Mouse (Mus musculus): Measurements from ENCODE around the gene Ift22.

DNA sequence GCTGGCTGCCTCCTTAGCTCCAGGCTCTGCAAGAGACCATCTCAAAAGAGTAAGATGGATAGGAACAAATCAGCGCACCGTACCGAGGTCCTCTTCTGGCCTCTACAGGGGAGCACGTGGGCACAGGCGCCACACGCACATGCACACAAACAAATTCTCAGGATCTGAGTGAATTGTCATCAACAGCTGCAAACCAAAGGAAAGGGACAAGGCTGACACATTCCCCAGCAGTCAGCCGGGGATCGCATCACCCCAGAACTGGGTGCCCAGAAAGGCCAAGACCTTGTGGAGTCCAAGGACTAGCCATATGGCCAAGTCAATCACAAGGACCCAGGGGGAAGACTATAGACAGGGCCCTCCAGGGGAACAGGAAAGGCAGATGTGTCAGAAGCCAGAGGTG, 35.5 kb upstream of the Ift22 start:
- TF ChIP-seq CTCF (IDR thresholded peaks at IDR 0.05; ENCODE audit: low read depth) (no peak), EP300 (IDR thresholded peaks at IDR 0.05; ENCODE audit: low read depth) (no peak)

Data from liver, embryonic 14.5 days (tissue).